Mouse (Mus musculus): Measurements from ENCODE around the gene Iqcg.
"Not testable (repeated sequence)": the region's sequence is repeated elsewhere in the genome, so short reads cannot be mapped to it uniquely, and the experiment has no call there.

Gene Iqcg

DNA sequence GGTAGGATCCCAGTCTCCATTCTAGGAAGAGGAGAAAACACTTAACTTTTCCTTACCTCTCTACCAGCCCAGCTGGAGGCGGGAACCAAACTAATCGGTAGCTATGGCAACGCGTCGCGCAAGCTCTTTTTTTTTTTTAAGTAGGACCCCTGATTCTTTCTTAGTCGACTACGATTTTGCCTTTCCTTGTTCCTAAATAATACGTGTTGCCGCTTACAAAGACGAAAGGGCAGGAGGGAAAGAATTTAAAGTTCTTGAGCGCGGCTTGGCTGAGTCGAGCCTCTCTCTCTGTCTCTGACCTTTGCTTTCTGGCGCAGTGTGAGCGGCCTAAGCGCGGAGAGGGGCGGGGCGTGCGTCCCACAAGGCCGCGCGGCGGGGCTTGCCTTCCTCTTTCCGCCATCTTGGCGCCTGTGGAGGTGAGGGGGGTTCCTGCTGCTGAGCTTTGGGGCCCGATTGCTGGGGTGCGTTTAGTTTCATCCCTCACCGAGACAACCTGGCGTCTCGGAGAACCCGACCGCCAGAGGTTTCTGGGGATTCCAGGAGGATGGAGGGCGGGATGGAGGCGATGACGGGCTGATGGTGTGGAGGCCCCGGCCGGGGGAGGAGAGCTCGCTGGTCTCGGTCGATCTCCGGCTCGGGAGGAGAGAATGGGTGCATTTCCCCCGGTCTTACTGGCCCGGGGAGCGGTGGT is at the start of gene Iqcg, which contains the start of gene Rpl35a:
Iqcg (minus strand) TSS at position 124 of the 691 bp plus-strand sequence.
Rpl35a (plus strand) TSS at position 359 of the 691 bp plus-strand sequence.
- peak; percentile 88 for DNase-seq (ENCODE audit: low spot score)

DNA sequence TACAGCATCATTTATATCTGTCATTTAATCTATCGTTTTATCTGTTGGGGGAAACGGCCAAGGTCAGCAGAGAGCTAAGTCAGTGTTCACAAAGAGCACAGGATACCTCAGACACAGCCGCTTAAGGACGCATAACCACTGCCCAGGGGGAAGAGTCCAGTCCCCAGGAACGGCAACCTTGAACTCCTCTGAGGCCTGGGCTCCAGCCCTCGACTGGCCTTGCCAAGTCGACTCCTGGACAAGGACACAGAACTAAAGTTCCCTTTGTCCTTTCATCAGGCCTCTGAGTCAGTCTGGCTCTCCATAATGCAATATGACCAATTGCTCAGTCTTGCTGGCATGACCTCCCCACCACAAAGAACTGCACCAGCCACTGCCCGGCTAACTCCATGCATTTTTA is 29.6 kb upstream of the Iqcg start:
- no peak for DNase-seq (ENCODE audit: low spot score)

DNA sequence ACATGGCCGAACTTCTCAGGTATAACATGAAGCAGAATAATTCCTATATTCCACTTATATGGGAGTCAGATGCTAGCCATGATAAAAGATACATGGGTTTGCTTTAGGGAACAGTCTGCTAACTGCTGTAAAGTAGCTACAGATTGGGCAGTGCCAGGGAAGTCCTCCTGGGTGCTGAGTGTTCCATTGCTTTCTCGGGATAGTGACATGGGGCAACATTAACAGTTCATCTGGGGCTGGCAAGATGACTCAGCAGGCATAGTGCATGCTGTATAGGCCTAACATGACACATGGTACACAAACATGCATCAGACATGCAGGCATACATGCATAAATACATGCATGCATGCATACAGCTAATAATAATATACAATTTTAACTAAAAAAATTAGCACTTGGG is 28.0 kb upstream of the Iqcg start:
- no peak for DNase-seq (ENCODE audit: low spot score)

DNA sequence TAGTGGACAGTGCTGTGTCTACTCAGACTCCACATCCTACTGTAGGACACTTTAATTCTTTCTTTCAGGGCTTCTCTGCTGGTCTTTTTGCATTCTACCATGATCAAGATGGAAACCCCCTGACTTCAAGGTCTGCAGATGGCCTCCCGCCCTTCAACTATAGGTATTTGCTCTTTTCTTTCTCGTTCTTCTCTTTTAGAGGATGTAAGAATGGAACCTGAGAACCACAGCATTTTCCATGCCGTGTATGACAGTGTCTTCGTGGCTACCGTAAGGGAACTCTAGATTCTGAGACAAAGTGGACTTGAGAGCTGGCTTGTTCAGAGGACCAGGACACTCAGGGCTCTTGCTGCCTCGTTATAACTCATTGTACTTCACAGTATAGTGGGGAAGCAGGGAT is 26.9 kb upstream of the Iqcg start:
- no peak for DNase-seq (ENCODE audit: low spot score)

DNA sequence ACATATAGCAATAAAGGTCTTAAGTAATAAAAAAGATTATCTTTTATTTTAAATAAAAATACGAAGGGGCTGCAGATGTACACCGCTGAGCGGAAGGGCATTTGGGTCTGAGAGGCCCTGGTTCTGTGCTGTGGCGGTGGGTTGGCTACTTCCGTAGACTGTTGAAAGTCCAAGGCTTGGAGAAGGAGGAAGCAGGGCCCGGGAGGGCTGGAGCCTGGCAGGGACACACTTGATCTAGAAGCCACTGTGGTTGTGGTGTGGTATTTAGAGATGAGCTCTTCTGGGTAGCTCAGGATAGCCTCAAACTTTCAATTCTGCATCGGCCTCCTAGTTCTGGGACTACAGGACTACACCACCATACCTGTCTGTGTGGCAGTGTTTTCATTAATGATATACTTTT is 24.0 kb upstream of the Iqcg start:
- no peak for DNase-seq (ENCODE audit: low spot score)

DNA sequence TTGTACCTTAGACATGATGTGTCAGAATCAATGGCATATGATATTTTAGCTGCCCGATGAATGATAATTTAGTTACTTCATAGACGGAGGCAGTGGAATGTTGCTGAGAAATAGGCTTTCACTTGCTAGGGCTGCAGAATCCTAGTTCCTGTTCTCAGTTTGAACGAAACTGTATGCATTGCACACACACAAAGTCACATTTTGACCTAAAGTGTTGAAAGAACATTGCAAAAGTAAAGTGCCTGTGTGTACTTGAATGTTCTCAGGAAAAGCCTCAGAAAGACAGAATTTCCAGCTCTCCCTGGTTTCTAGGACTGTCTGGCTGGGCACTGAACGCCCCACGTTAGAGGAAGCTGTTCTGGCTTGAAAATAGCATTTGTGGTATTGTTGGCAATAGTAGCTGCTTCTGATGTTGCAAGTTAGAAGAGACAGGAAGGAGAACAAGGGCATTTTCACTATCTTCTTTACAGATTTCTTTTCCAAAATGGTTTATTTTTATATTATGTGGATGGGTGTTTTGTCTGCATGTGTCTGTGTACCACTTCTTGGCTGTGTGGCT is 21.1 kb upstream of the Iqcg start:
- no peak for DNase-seq (ENCODE audit: low spot score)

DNA sequence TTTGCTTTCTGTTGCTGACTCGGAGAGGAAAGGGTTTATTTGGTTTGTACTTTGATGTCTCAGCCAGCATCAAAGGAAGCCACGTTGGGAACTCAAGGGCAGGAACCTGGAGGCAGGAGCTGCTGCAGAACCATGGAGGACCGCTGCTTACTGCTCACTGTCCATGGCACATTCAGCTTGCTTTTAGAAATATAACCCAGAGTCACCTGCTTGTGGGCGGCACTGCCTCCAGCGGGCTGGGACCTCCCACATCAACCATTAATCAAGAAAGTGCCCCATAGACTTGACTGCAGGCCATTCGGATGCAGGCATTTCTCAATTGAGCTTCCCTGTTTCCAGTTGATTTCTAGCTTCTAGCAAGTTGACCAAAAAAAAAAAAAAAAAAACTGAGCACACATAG is 20.1 kb upstream of the Iqcg start:
- DNase-seq (ENCODE audit: low spot score): no peak

DNA sequence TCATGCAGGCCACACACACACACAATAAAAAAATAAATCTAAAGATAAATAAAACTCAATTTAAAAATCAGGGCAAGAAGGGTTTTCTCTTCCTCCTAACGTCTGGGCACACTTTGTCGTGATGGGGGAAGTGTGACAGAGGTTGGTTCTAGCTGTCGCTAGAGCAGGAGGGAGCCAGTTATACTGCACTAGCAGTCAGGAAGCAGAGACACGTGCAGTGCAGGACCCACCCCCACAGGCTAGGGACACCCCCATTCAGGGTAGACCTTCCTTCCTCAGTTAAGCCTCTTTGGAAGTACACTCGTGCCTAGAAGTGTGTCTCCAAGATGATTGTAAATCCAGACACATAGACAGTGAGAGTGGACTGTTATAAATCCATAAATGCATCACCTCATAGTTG is 18.9 kb upstream of the Iqcg start:
- no peak for DNase-seq (ENCODE audit: low spot score)

DNA sequence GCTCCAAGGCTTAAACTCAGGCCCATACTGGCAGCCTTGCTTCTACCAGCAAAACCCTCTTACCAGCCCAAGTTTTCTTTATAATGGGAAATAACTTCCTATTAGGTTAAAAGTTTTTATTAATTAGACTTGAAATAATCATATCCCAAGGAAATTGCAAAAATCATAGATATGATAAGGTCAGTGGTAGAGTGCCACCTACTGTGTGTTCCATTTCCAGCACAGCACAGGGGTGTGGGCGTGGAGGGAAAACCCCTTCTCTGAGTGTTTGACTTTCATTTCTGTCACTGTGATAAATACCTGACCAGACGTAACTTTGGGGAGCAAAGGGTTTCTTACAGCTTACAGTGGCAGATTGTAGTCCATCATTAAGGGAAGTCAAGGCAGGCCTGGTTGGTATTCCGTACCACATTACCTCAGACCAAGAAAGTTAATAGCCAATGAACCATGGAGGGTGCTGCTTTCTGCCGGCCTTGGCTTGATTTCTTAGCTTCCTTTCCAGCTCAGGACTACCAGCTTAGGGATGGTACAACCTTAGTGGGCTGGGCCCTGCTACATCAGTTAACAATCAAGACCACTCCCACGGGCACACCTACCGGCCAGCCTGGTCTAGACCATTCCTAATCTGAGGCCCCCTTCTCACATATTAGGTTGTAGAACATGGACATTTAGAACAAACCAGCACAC is 17.0 kb upstream of the Iqcg start:
- DNase-seq (ENCODE audit: low spot score): no peak

DNA sequence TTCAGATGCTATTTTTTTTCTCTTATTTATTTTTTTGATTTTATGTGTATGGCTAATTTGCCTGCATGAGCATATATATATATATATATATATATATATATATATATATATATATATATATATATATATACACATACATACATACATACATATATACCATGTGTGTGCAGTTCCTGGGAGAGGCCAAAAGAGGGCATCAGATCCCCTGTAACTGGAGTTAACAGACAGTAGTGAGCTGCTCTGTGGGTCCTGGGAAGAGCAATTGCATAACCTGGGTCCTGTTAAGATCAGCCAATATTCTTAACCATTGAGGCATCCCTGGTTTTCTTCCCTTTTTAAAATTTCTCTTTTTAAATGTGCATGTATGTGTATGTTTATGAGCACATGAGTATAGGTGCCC is 14.9 kb upstream of the Iqcg start:
- no peak for DNase-seq (ENCODE audit: low spot score)

DNA sequence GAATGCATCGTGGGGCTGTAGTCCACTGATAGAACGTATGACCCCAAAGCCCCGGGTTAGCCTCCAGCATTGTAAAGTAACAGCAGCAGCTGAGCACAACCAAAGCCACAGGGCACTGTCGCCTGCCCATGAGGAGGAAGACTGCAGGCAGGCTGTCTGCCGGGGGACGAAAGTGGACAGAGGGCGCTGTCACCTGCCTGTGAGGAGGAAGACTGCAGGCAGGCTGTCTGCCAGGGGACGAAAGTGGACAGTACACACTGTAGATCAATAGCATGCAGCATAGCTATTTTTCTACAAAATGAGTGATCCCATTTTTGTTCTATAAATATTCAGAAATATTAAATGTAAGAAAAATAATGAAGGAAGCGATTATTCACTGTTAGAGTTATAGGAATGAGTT is 8.6 kb upstream of the Iqcg start:
- no peak for DNase-seq (ENCODE audit: low spot score)

DNA sequence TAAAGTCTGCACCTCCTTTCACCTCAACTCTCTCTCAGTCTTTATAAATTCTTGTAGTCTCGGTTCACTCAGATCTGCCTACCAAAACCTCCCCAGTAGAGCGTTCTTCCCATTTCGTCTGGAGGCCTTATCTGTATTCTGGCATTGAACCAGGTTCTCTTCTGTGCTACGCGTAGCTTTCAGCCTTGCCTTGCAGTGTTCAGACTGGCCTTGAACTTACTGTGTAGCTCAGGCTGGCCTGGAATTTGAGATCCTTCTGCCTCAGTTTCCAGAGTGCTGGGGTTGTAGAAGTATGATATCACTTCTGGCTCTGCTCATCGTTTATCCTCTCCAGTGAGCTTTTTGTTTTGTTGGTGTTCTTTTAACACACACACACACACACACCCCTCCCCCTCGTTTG is 7.2 kb upstream of the Iqcg start:
- DNase-seq (ENCODE audit: low spot score): no peak

DNA sequence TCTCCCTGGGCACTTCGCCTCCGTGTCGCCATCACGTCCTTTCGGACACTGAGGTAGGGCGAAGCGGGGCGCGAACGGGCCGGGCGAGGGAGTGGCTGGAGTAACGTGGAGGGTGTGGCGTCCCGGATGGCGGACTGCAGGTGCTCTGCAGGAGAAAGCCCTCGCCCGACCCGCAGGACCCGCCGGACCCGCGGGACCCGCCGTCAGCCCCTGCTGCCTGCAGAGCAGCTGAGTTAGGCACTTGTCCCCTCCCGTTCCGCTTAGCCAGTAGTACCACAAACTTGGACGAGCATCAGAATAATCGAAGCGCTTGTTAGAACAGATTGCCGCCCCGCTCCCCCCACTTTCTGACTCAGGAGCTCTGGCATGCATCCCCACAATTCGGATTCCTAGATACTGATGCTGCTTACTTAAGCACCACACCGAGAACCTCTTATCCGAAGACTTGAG is 6.7 kb upstream of the Iqcg start:
- no peak for DNase-seq (ENCODE audit: low spot score)

DNA sequence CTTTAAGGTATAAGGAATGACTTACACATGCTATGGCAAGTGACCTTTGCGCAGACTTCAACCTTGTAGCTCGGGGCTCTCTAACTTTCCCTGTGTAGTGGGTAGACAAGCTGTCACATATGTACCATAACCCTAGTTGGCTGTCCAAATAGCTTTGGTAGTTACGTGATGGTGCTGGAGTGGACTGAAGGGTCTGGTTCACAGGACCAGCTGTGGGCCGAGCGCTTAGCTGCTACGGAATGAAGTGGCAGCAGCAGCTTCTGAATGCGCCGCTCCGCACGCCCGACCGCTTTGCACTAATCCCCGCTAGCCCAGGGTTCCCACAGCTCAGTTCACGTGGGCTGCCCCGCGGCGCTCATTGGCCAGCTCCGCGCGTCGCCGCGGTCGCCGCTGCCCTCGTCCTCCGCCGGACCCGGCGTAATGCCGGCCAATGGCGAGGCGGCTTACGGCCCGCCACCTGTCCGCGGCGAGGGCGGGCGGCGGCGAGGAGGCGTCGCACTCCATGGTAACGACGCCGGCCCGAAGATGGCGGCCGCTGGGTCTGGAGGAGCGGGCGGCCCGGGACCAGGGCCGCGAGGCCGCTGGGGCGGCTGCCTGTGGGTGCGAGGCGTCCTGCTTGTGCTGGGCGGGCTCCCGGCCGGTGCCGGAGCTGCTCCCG is 6.1 kb upstream of the Iqcg start, which contains the start of gene Lmln:
Lmln (plus strand) TSS at position 498 of the 658 bp plus-strand sequence.
- peak; percentile 92 for DNase-seq (ENCODE audit: low spot score)

DNA sequence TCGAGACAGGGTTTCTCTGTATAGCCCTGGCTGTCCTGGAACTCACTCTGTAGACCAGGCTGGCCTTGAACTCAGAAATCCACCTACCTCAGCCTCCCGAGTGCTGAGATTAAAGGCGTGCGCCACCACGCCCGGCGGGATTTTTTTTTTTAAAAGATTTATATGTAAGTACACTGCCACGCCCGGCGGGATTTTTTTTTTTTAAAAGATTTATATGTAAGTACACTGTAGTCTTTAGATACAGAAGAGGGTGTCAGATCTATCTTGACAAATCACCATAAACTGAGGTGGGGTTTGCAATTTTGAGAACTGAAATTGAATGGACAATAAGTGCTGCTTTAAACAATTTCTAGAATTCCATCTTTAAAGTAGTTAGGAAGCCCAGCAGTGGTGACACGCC is 5.4 kb upstream of the Iqcg start:
- no peak for DNase-seq (ENCODE audit: low spot score)

DNA sequence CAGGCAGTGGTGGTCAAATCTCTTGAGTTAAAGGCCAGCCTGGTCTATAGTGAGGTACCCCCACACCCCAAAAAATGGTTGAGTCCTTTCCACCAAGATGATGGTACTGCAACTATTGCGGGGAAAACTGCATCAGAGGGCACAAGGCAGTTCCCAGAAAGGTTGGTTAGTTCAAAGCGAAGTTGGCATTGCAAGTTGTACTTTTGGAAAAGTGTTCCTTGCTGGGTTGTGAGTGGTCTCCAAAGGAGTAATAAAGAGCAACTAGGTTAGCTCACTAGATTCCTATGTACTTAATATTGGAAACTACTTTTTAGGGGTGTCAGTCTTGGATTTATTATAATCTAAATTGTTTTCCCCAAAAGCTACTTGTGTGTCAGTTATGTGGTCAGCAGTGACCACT is 4.9 kb upstream of the Iqcg start:
- DNase-seq (ENCODE audit: low spot score): no peak

DNA sequence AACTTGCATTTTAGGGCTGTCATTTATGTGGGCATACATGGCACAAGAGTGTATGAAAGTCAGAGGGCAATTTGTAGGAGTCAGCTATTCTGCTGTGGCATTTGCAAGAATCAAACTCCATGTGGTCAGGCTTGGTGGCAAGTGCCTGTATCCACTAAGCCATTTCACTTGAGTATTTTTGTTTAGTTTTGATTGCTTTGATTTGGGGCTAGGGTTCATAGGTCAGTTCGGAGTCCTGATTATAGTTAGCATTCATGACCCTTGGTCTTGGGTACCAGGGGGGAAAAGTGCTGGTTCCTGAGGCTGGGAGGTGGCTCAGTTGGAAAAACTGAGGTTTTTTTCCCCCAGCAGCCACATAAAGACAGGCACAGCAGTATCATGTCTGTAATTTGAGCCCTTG is 3.5 kb upstream of the Iqcg start:
- DNase-seq (ENCODE audit: low spot score): no peak

DNA sequence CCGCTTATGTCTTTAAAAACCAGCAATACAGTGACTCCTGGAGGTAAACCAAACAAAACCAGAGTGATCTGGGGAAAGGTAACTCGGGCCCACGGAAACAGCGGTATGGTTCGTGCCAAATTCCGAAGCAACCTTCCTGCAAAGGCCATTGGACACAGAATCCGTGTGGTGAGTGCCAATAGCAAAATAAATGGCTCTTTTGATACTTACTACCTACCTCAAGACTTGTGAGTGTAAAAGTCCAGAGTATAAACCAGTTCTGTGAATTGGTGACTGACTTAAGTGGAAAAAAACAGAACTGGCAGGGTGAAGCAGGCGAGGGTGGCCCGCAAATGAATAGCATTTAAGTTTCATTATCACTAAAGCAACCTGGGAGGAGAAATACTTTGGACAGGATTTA is 2.6 kb upstream of the Iqcg start:
- not testable (repeated sequence) for DNase-seq (ENCODE audit: low spot score)

DNA sequence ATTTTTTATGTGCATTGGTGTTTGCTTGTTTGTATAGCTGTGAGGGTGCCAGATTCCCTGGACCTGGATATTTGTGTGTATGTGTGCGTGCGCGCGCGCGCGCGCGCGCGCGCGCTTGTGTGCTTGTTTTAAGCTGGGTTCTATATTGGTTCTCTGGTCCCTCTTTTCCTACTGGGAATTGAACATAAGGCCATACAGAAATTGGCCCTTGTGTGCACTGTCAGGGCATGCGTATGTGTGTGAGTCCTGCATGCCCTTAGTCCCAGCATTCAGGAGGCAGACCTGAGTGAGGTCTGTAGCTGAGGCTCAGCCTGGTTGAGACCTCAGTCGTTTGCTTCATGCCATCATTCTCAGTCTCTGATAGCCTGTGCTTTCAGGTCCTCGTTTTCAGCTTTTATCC is 2.0 kb upstream of the Iqcg start:
- no peak for DNase-seq (ENCODE audit: low spot score)

DNA sequence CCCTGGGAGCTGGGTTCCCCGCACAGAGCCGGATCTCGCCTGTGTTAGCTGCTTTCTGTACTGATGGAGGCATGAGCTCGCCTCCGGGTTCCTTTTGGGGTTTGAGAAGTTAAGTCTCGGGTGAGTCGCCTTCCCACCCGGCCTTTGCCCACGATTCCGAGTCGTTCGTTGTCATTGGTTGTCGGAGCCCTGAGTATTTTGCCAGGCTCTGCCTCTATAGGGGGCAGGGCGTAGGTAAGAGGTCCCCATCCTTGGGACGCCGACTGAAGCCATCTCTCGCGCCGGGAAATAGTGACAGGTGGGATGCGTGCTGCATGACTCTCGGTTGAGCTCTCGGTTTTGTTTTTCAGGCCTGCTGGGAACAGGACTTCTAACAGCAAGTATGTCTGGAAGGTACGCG is 768 bp upstream of the Iqcg start:
- no peak for DNase-seq (ENCODE audit: low spot score)

DNA sequence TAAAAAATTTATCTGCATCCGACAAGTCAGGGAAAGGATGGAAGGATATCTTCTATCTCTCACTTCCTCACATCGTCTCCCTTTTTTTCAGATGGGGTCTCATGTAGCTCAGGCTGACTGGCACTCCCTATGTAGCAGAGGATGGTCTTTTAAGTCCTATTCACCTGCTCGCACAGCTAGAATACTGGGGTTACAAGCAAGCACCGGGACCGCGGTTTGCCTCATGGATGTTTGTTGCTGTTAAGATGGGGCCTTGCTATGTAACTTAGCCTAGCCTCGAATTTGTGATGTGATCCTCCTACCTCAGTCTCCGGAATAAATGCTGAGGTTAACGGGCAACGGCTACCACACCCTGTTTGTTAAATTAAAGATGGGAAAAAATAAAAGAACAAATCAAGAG is 363 bp downstream of the Iqcg start:
- DNase-seq (ENCODE audit: low spot score): no peak

DNA sequence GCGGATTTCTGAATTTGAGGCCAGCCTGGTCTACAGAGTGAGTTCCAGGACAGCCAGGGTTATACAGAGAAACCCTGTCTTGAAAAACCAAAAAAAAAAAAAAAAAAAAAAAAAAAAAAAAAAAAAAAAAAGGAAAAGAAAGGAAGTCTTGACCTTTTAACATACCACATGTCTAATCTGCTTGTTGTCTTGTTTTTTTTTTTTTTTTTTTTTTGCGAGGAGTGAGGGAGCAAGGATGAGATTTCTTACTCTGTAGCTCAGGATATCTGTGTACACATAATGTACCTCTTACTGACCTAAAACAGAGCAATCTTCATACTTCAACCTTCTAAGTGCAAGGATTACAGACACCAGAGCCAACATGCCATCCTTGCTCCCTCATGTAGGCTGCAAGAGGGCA is 1.1 kb downstream of the Iqcg start:
- DNase-seq (ENCODE audit: low spot score): not testable (repeated sequence)

DNA sequence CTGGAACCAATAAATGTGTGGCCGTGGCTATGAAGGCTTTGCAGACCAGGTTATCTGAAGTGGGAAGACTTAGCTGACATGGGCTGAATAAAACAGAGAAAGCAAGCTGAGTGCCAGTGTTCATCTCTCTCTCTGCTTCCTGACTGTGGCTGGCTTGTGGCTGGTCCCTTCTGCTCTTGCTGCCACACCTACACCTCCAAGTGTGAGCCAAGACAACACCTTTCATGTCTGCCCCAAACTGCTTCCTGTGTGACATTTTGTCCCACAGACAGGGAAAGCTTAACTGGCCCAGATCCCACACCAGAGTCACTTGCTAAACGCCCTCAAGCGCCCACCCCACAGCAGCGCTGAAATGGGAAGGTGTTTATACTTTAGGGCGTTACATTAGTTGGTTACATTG is 2.9 kb downstream of the Iqcg start:
- no peak for DNase-seq (ENCODE audit: low spot score)
